8 mouse cellular contexts compared by ENCODE assay signal in genomic region chr4:47057510-47058325, GRCm38 (mm10). TPM values are rescaled to one million over a fixed set of nuclear protein-coding genes. Genes with fewer than 3 reads are reported as not detected.
DNase-seq lines count a peak whose midpoint lies in the region; ATAC-seq and TF ChIP-seq lines count a peak whose summit lies in the region.

No protein-coding gene starts in this region.

- no peak for TF ChIP-seq EP300 in liver, postnatal 0 days (IDR thresholded peaks at IDR 0.05; ENCODE audit: low read depth)

- no peak for DNase-seq in heart, adult 8-10 months (ENCODE audit: low spot score)
- no peak for DNase-seq in ES-E14 (ENCODE audit: low read depth, low spot score)
- DNase-seq in liver, postnatal 0 days = no peak
- no peak for DNase-seq in adrenal gland, adult 2 months
- DNase-seq in frontal cortex, postnatal 36 days (ENCODE audit: low spot score in 2 of 2) = no peak
- DNase-seq in left cerebral cortex, postnatal 14 days (ENCODE audit: low spot score in 2 of 2) = no peak

- no peak for TF ChIP-seq CTCF in liver, postnatal 0 days (IDR thresholded peaks at IDR 0.05; ENCODE audit: low read depth)

- H3K27me3 ChIP-seq in heart, embryonic 12.5 days (replicated peaks) = peaks cover 13% of the 10 kb centered on the region
- H3K27me3 ChIP-seq in forebrain, embryonic 16.5 days (replicated peaks; ENCODE audit: control insufficient read depth, insufficient read depth, low read length) = no peaks in the 10 kb centered on the region
- H3K27me3 ChIP-seq in liver, postnatal 0 days (ENCODE audit: insufficient read depth, low read length) = peaks cover 29% of the 10 kb centered on the region

- H3K9ac ChIP-seq in heart, embryonic 12.5 days = peak overlapping the region; percentile 93
- H3K9ac ChIP-seq in ES-E14 (ENCODE audit: insufficient read depth, low read depth, low read length, poor library complexity, severe bottlenecking) = peak overlapping the region; percentile 76
- peak overlapping the region; percentile 84 for H3K9ac ChIP-seq in forebrain, embryonic 16.5 days (replicated peaks; ENCODE audit: low read depth, low read length)
- H3K9ac ChIP-seq in liver, postnatal 0 days (replicated peaks) = peak overlapping the region; percentile 30; the same call in 1 of the 2 replicates

- 30% methylated on average over 25 of the region's 25 CpGs for WGBS in heart, embryonic 12.5 days
- 39% methylated on average over 25 of the region's 25 CpGs for WGBS in forebrain, embryonic 16.5 days
- 31% methylated on average over 25 of the region's 25 CpGs for WGBS in liver, postnatal 0 days (ENCODE audit: insufficient replicate concordance)

- H3K9me3 ChIP-seq in heart, embryonic 12.5 days (replicated peaks) = no peaks in the 10 kb centered on the region
- H3K9me3 ChIP-seq in ES-E14 (ENCODE audit: control insufficient read depth, insufficient read depth, low read depth, low read length) = no peaks in the 10 kb centered on the region
- no peaks in the 10 kb centered on the region for H3K9me3 ChIP-seq in forebrain, embryonic 16.5 days (ENCODE audit: control insufficient read depth, low read length)
- no peaks in the 10 kb centered on the region for H3K9me3 ChIP-seq in liver, postnatal 0 days (ENCODE audit: low read length)

- H3K4me3 ChIP-seq in heart, embryonic 12.5 days = peak overlapping the region; percentile 96
- peak overlapping the region; percentile 72 to 88 for H3K4me3 ChIP-seq in ES-E14 (ENCODE audit: insufficient read depth in 1 of 2, low read depth in 1 of 2, low read length in 2 of 2, poor library complexity in 1 of 2, severe bottlenecking in 1 of 2)
- peak overlapping the region; percentile 81 for H3K4me3 ChIP-seq in forebrain, embryonic 16.5 days (replicated peaks; ENCODE audit: low read length)
- peak overlapping the region; percentile 54 for H3K4me3 ChIP-seq in liver, postnatal 0 days (ENCODE audit: low read depth, low read length)

- no peaks in the 10 kb centered on the region for H3K36me3 ChIP-seq in heart, embryonic 12.5 days
- no peaks in the 10 kb centered on the region for H3K36me3 ChIP-seq in ES-E14 (ENCODE audit: control insufficient read depth, insufficient read depth, low read length, poor library complexity, severe bottlenecking)
- no peaks in the 10 kb centered on the region for H3K36me3 ChIP-seq in forebrain, embryonic 16.5 days (ENCODE audit: control insufficient read depth, insufficient read depth)
- no peaks in the 10 kb centered on the region for H3K36me3 ChIP-seq in liver, postnatal 0 days (replicated peaks; ENCODE audit: insufficient read depth, low read length)

- intact Hi-C loops in left cerebral cortex, postnatal 14 days (cut with DNase I) = loop anchor here (10.0 kb wide), 1 partner anchor 553 kb away; no protein-coding TSS in a partner anchor

- peak; percentile 53; the same call in 1 of the 2 replicates for ATAC-seq in heart, embryonic 12.5 days (ENCODE audit: insufficient number of reproducible peaks, low FRiP score)
- peak; percentile 24 for ATAC-seq in forebrain, embryonic 16.5 days
- no peak for ATAC-seq in liver, postnatal 0 days

- no peak overlapping the region for H3K27ac ChIP-seq in heart, embryonic 12.5 days (ENCODE audit: poor library complexity, severe bottlenecking)
- no peak overlapping the region for H3K27ac ChIP-seq in ES-E14 (ENCODE audit: insufficient read depth, low read depth, low read length, poor library complexity, severe bottlenecking)
- H3K27ac ChIP-seq in forebrain, embryonic 16.5 days (ENCODE audit: low read length) = peak overlapping the region; percentile 33; the same call in 1 of the 2 replicates
- no peak overlapping the region for H3K27ac ChIP-seq in liver, postnatal 0 days (ENCODE audit: low read depth)

- in situ Hi-C loops in ES-E14 (cut with MboI; ENCODE audit: low sequenced_read_pairs in 2 of 2, unreplicated experiment in 2 of 2) = no loop called here

- H3K4me1 ChIP-seq in heart, embryonic 12.5 days (replicated peaks) = no peaks in the 10 kb centered on the region; the same call in 1 of the 2 replicates
- H3K4me1 ChIP-seq in ES-E14 (ENCODE audit: control insufficient read depth in 2 of 2, insufficient read depth in 2 of 2, low read length in 2 of 2, poor library complexity in 1 of 2) = no peaks in the 10 kb centered on the region
- H3K4me1 ChIP-seq in forebrain, embryonic 16.5 days (replicated peaks; ENCODE audit: control insufficient read depth, insufficient read depth, low read length) = peaks cover 12% of the 10 kb centered on the region
- no peaks in the 10 kb centered on the region for H3K4me1 ChIP-seq in liver, postnatal 0 days (ENCODE audit: insufficient read depth)

- H3K4me2 ChIP-seq in heart, embryonic 12.5 days = peak overlapping the region; percentile 92
- H3K4me2 ChIP-seq in forebrain, embryonic 16.5 days (ENCODE audit: low read length) = peak overlapping the region; percentile 87
- peak overlapping the region; percentile 81 for H3K4me2 ChIP-seq in liver, postnatal 0 days (ENCODE audit: low read depth, low read length)

TF ChIP-seq in ES-E14, 5 proteins besides CTCF, POLR2A, EP300 and RAD21:
- TF ChIP-seq ZC3H11A (IDR thresholded peaks at IDR 0.05; ENCODE audit: borderline replicate concordance, low read depth, low read length) (no peak), HCFC1 (IDR thresholded peaks at IDR 0.05; ENCODE audit: borderline replicate concordance, insufficient read depth, low read length) (no peak), CHD2 (IDR thresholded peaks at IDR 0.05; ENCODE audit: low read depth, low read length) (no peak), MAFK (IDR thresholded peaks at IDR 0.05; ENCODE audit: insufficient read depth, low read depth, low read length) (no peak), ZNF384 (IDR thresholded peaks at IDR 0.05; ENCODE audit: low read depth, low read length) (no peak)
TF ChIP-seq in ES-E14: peak in this region for 0.

RNA-seq across cellular contexts. Expression of gene Anks6, which starts 0.5 kb away (rescaled TPM):
- 2.7 and 3.0 TPM in 2 replicates for polyA plus RNA-seq in heart, embryonic 12.5 days (2016; fragmentation: Nextera tagmentation; extraction: Ambion mirVana)
- total RNA-seq in heart, adult 8-10 months (2022) = 1 to 10 TPM; 1.8 to 3.3 (median 2.9) TPM
- total RNA-seq in ES-E14 (2012; rRNA removed) = 0.89 and 1.7 TPM in 2 replicates
- polyA plus RNA-seq in forebrain, embryonic 16.5 days (2015; fragmentation: Nextera tagmentation; extraction: Ambion mirVana) = 4.6 and 4.9 TPM in 2 replicates
- polyA plus RNA-seq in liver, postnatal 0 days (2015; fragmentation: Nextera tagmentation; extraction: Ambion mirVana) = 0.07 and 0.14 TPM in 2 replicates
- 1 to 10 TPM; 3.6 to 6.9 TPM for total RNA-seq in adrenal gland, adult 2 months (2021)
- polyA plus RNA-seq in adrenal gland, adult 2 months (2012; rRNA removed) = 5.4 and 6.4 TPM in 2 replicates
- 10 to 100 TPM; 18.4 to 22.6 TPM for total RNA-seq in left cerebral cortex, postnatal 14 days (2021)

RNA-seq across cellular contexts. Expression of gene Galnt12, which starts 34.0 kb away (rescaled TPM):
- polyA plus RNA-seq in heart, embryonic 12.5 days (2016; fragmentation: Nextera tagmentation; extraction: Ambion mirVana) = 1.8 and 2.2 TPM in 2 replicates
- total RNA-seq in heart, adult 8-10 months (2022) = under 1 TPM; 0.14 to 0.44 (median 0.24) TPM
- 4.9 and 9.5 TPM in 2 replicates for total RNA-seq in ES-E14 (2012; rRNA removed)
- polyA plus RNA-seq in forebrain, embryonic 16.5 days (2015; fragmentation: Nextera tagmentation; extraction: Ambion mirVana) = 0.50 and 0.85 TPM in 2 replicates
- polyA plus RNA-seq in liver, postnatal 0 days (2015; fragmentation: Nextera tagmentation; extraction: Ambion mirVana) = 0.63 and 0.69 TPM in 2 replicates
- total RNA-seq in adrenal gland, adult 2 months (2021) = 1 to 10 TPM in 1 of 2 experiments, under 1 TPM in 1; 0.40 to 1.0 TPM
- polyA plus RNA-seq in adrenal gland, adult 2 months (2012; rRNA removed) = 1.9 TPM in 2 replicates
- 1 to 10 TPM in 1 of 2 experiments, under 1 TPM in 1; 0.85 to 1.3 TPM for total RNA-seq in left cerebral cortex, postnatal 14 days (2021)

Comparison
In these comparisons a context has a peak if more than half of its experiments do, and no peak if none do; other contexts are left out.
1. H3K9ac ChIP-seq: peak in every context shown above with its lines; median percentile 93 in heart, embryonic 12.5 days; 84 in forebrain, embryonic 16.5 days; 76 in ES-E14; 30 in liver, postnatal 0 days.